Mouse (Mus musculus) adipose tissue, adult 10 weeks (tissue): ENCODE results near the gene Tacc3. TPM values are rescaled to one million over a fixed set of nuclear protein-coding genes. Genes with fewer than 3 reads are reported as not detected.

Experiments
- polyA plus RNA-seq: library from polyadenylated mRNA; stranded (reverse); fragments of 350-450 nt; fragmentation: Illumina TruSeq; extraction: RNeasy Lipid Tissue Mini Kit (QIAGEN cat#74804); gene quantifications from one replicate; pipeline ENCODE4 v1.2.3, GENCODE M21; 2014; ENCODE audit warnings: low read depth, low replicate concordance

The Tacc3 gene
- polyA plus RNA-seq = 8.8 TPM

GRCm38 (mm10) chr5:33657787-33658663, at the start of gene Tacc3, which contains the start of gene Tmem129:
TSS of gene Tacc3 (plus strand) at chr5:33658128.
TSS of gene Tmem129 (minus strand) at chr5:33658416.

DNA sequence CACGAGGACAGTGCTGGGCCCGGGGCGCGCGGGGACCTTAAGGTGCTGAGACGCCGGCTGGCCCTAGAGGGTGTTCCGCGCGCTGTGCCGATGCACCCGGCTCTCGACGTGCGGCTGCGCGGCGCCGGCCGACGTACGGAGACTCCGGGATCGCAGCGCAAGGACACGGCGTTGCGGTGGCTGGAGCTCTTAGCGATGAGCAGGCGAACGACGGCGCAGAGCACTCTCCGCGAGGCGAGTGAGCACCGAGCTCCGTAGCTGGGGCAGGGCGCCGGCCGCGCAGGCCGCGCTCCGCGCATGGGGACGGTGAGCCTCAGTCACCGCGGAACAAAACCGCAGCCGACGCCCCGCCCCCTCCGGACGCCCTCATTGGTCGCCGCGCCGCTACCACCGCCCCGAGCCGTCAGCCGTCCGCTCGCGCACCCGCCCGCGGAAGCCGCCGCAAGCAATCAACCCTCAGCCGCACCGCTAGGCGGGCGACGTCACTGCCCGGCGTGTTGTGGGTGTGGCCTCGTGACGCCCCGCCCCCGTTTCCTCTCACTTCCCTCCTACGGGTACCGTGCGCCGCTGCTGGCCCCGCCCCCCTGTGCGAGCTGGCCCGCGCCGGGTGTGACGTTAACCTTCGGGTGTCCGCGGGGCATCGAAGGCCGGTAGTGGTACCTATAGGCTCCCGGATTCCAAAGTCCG, 28.5 kb upstream of the Tacc3 start, which contains the start of the genes Fam53a and Gm9903:
Fam53a (minus strand) TSS at position 335 of the 687 bp plus-strand sequence.
Gm9903 (plus strand) TSS at position 625 of the 687 bp plus-strand sequence.

DNA sequence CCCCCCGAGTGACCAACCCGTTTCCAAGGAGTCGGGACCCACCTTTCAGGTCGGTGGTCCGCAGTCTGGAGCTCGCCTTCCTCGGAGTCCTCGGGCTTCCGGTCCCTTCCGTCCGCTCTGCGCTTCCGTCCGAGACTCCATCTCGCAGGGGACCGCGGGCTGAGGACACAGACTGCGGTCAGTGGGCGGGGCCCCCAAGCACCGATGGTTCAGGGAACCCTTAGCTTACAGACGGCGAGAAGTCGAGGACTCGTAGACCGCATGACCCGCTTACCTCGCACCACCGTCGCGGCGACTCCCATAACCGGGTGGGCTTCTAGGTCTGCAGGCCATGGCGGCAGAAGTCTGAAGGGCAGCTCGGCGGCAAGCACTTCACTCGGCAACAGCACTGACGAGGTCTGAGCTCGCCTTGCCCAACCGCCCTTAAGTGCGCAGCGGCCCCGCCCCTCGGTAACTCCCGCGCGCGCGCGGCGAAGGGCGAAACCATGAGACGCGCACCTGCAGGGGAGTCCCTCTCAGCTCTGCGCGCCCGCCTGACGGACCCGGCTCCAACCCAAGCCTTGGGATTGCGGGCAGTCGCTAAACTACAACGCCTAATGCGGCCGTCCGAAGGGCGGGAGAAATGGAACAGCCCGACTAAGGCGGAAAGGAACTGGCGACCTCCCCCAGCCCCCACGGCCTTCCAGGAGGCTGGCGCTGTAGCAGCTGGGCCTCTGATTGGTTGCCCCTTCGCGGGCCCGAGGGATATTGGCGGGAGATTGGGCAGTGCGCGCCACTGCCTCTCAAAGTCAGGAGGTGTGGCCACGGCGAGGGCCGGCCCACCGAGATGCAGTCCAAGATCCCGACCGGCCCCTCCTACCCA, 5.8 kb upstream of the Tacc3 start, which contains the start of gene Slbp:
Slbp (minus strand) TSS at position 654 of the 862 bp plus-strand sequence.

GRCm38 (mm10) chr5:33721541-33722265, 63.8 kb downstream of the Tacc3 start, which contains the start of gene Fgfr3:
TSS of gene Fgfr3 (plus strand) at chr5:33721674.

Other genes with a start within 250 kb of the Tacc3 start
- gene Nkx1-1, start 224.2 kb upstream of the Tacc3 start, polyA plus RNA-seq = not detected
- gene Fam53a, start 28.5 kb upstream of the Tacc3 start, polyA plus RNA-seq = 22.2 TPM
- 2.2 TPM for gene Gm9903, start 28.2 kb upstream of the Tacc3 start, polyA plus RNA-seq
- 30.3 TPM for gene Slbp, start 5.6 kb upstream of the Tacc3 start, polyA plus RNA-seq
- 23.4 TPM for gene Tmem129, start 288 bp downstream of the Tacc3 start, polyA plus RNA-seq
- 14.7 TPM for gene Fgfr3, start 63.5 kb downstream of the Tacc3 start, polyA plus RNA-seq
- 40.9 TPM for gene Letm1, start 124.7 kb downstream of the Tacc3 start, polyA plus RNA-seq
- 27.4 TPM for gene Nsd2, start 162.6 kb downstream of the Tacc3 start, polyA plus RNA-seq